Mouse (Mus musculus): ENCODE measurements around the gene Dcakd.

DNA sequence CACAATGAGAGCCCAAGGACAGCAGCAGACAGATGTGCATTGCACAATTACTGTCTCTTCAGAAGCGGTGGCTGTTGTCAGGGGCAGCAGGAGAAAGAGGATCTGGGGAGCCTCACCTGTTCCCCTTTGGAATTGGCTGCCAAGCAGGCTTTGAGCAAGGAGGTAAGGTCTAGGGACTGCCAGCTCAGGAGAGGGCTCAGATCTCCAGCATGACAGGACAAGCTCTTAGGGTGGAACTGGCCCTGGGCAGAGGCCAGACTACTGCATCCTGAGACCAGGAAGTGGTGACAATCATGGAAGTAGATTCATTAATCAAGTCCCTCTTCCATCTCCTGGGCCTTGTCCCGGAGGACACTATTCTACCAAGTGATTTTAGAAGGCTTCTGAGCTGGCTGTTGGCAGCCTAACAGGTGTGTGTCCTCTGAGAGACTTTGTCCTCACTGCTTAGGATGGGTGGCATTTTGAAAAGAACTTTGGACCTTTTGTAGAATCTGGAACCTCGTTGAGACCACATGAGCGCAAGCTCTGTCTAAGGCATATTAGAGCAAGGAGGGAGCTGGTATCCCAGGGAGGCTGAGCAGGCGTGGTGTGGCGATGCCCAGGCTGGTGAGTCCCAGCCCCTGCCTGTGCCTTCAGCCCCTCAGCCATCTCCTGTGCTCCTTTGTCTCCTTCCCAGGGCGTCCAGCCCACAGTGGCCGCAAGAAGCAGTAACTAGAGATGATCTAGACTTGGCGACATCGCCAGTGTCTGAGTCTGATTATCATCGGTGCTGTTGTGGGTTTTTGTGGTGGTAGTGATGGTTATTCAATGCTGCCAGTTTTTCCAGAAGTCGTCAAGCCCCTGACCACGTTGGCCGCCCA is 38.3 kb upstream of the Dcakd start:
- TF ChIP-seq CHD2 (IDR thresholded peaks at IDR 0.05; ENCODE audit: low read depth, low read length) (no peak), HCFC1 (IDR thresholded peaks at IDR 0.05; ENCODE audit: borderline replicate concordance, insufficient read depth, low read length) (no peak)

Measured in ES-E14 (cell line).